Comparison of ENCODE assay signal across 8 mouse cellular contexts in the genomic region with DNA sequence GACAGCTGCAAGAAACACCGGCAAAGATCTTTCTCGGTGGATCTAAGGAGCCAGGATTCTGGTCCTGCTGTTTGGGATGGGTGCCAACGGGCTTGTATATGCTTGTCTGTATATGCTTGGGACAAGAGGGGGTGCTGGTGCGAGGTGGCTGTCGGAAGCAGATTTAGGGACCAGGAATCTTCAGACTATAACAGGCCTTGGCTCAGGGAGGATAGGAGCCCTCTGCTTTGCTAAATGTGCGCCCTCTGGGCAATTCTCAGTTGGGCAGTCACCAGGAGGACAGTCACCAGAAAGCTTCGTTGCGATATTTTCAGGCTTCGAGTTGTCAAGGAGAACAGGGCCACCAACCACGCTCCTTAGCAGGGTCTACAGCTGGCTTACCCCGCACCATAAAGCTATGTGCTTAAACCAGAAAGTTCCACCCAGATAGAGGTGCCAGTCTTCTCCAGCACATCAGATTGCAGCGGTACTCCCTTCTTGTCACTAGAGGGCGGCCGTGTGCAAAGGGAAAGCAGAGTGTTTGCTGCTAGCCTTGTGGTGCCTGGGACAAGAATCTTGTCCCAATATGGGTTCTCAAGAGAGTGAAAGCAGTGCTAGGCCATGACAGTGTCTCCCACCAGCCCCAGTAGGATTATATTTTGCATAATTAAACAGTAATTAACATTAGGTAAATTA. TPM values are rescaled to one million over a fixed set of nuclear protein-coding genes. Genes with fewer than 3 reads are reported as not detected.
A peak's percentile ranks its signal among the peaks of the same experiment; 100 is the strongest.
DNase-seq lines count a peak whose midpoint lies in the region; ATAC-seq lines count a peak whose summit lies in the region.

No protein-coding gene starts in this region.

- H3K4me3 ChIP-seq in kidney, embryonic 16.5 days (ENCODE audit: low read length): no peak overlapping the region
- H3K4me3 ChIP-seq in liver, embryonic 11.5 days (ENCODE audit: low read depth, low read length): no peak overlapping the region
- H3K4me3 ChIP-seq in stomach, embryonic 16.5 days (replicated peaks; ENCODE audit: low read length): no peak overlapping the region

- no peak overlapping the region for H3K27ac ChIP-seq in kidney, embryonic 16.5 days (ENCODE audit: low read length)
- H3K27ac ChIP-seq in liver, embryonic 11.5 days (ENCODE audit: low read depth, low read length): no peak overlapping the region
- H3K27ac ChIP-seq in stomach, embryonic 16.5 days (ENCODE audit: low read length): no peak overlapping the region

- H3K9me3 ChIP-seq in kidney, embryonic 16.5 days (ENCODE audit: low read length): no peaks in the 10 kb centered on the region
- H3K9me3 ChIP-seq in liver, embryonic 11.5 days (ENCODE audit: control insufficient read depth, low read length): no peaks in the 10 kb centered on the region
- no peaks in the 10 kb centered on the region for H3K9me3 ChIP-seq in stomach, embryonic 16.5 days (replicated peaks; ENCODE audit: control insufficient read depth, low read length)

- 36% methylated on average over 14 of the region's 14 CpGs for WGBS in kidney, embryonic 16.5 days
- WGBS in liver, embryonic 11.5 days: 41% methylated on average over 14 of the region's 14 CpGs
- 36% methylated on average over 14 of the region's 14 CpGs for whole genome bisulfite sequencing in stomach, embryonic 16.5 days

- no peaks in the 10 kb centered on the region for H3K27me3 ChIP-seq in kidney, embryonic 16.5 days (ENCODE audit: insufficient read depth, low read length)
- no peaks in the 10 kb centered on the region for H3K27me3 ChIP-seq in liver, embryonic 11.5 days (replicated peaks; ENCODE audit: control insufficient read depth, insufficient read depth, low read length)
- no peaks in the 10 kb centered on the region for H3K27me3 ChIP-seq in stomach, embryonic 16.5 days (ENCODE audit: control insufficient read depth, insufficient read depth, low read length)

- peak; percentile 72 for DNase-seq in A20 (ENCODE audit: low read depth, low spot score)
- DNase-seq in cerebellum, postnatal 4 days (ENCODE audit: low spot score in 2 of 2): peak; percentile 51 to 70
- peak; percentile 66 for DNase-seq in gastrocnemius, postnatal 10 days
- peak; percentile 70 for DNase-seq in liver, embryonic 11.5 days (ENCODE audit: low spot score)
- peak; percentile 23 to 48 for DNase-seq in natural killer cell, adult 2 months (ENCODE audit: low spot score in 2 of 2)

- peak; percentile 63 for ATAC-seq in activated CD4-positive, CD25-positive, alpha-beta regulatory T cell, adult 4 months
- ATAC-seq in kidney, embryonic 16.5 days (ENCODE audit: low FRiP score, low TSS enrichment): peak; percentile 69
- ATAC-seq in liver, embryonic 11.5 days (replicated peaks; ENCODE audit: low FRiP score): peak; percentile 53; the same call in 1 of the 2 replicates
- no peak for ATAC-seq in stomach, embryonic 16.5 days (ENCODE audit: insufficient read depth, low FRiP score)

- no peaks in the 10 kb centered on the region for H3K4me1 ChIP-seq in kidney, embryonic 16.5 days (ENCODE audit: insufficient read depth, low read length)
- no peaks in the 10 kb centered on the region for H3K4me1 ChIP-seq in liver, embryonic 11.5 days (replicated peaks; ENCODE audit: control insufficient read depth, insufficient read depth, low read length)
- H3K4me1 ChIP-seq in stomach, embryonic 16.5 days (ENCODE audit: control insufficient read depth, insufficient read depth, low read length): no peaks in the 10 kb centered on the region

- no peak overlapping the region for H3K9ac ChIP-seq in kidney, embryonic 16.5 days (replicated peaks; ENCODE audit: low read length)
- no peak overlapping the region for H3K9ac ChIP-seq in liver, embryonic 11.5 days (ENCODE audit: low read depth, low read length)
- H3K9ac ChIP-seq in stomach, embryonic 16.5 days (ENCODE audit: low read length): no peak overlapping the region

- no peaks in the 10 kb centered on the region for H3K36me3 ChIP-seq in kidney, embryonic 16.5 days (ENCODE audit: insufficient read depth, low read length)
- no peaks in the 10 kb centered on the region for H3K36me3 ChIP-seq in liver, embryonic 11.5 days (ENCODE audit: control insufficient read depth, insufficient read depth, low read length)
- no peaks in the 10 kb centered on the region for H3K36me3 ChIP-seq in stomach, embryonic 16.5 days (ENCODE audit: control insufficient read depth, insufficient read depth, low read length)

- H3K4me2 ChIP-seq in kidney, embryonic 16.5 days (replicated peaks; ENCODE audit: low read depth, low read length): no peak overlapping the region
- H3K4me2 ChIP-seq in liver, embryonic 11.5 days: no peak overlapping the region
- peak overlapping the region; percentile 20; the same call in 1 of the 2 replicates for H3K4me2 ChIP-seq in stomach, embryonic 16.5 days (ENCODE audit: low read depth, low read length)

RNA-seq across cellular contexts. Expression of a gene that starts 12.5 kb away (rescaled TPM):
- not detected for polyA plus RNA-seq in activated CD4-positive, CD25-positive, alpha-beta regulatory T cell, adult 4 months (2017; shearing (Covaris generic))
- total RNA-seq in gastrocnemius, postnatal 10 days (2021): 1 to 10 TPM; 1.2 TPM
- 1.0 and 1.3 TPM in 2 replicates for polyA plus RNA-seq in kidney, embryonic 16.5 days (2015; fragmentation: Nextera tagmentation; extraction: Ambion mirVana)
- polyA plus RNA-seq in liver, embryonic 11.5 days (2014; fragmentation: Nextera tagmentation; extraction: Ambion mirVana): 0.29 and 0.43 TPM in 2 replicates
- 0.52 and 0.70 TPM in 2 replicates for polyA plus RNA-seq in stomach, embryonic 16.5 days (2015; fragmentation: Nextera tagmentation; extraction: Ambion mirVana)

RNA-seq across cellular contexts. Expression of a gene that starts 13.4 kb away (rescaled TPM):
- polyA plus RNA-seq in activated CD4-positive, CD25-positive, alpha-beta regulatory T cell, adult 4 months (2017; shearing (Covaris generic)): not detected
- under 1 TPM; 0.14 to 0.54 TPM for total RNA-seq in gastrocnemius, postnatal 10 days (2021)
- polyA plus RNA-seq in kidney, embryonic 16.5 days (2015; fragmentation: Nextera tagmentation; extraction: Ambion mirVana): 0.32 and 0.49 TPM in 2 replicates
- polyA plus RNA-seq in liver, embryonic 11.5 days (2014; fragmentation: Nextera tagmentation; extraction: Ambion mirVana): 0.05 and 0.12 TPM in 2 replicates
- polyA plus RNA-seq in stomach, embryonic 16.5 days (2015; fragmentation: Nextera tagmentation; extraction: Ambion mirVana): 1.5 and 1.9 TPM in 2 replicates
